Mouse (Mus musculus): ENCODE data around the gene Olfr1406.
"Not testable (repeated sequence)": the region's sequence is repeated elsewhere in the genome, so short reads cannot be mapped to it uniquely, and the experiment has no call there.

The Olfr1406 gene

DNA sequence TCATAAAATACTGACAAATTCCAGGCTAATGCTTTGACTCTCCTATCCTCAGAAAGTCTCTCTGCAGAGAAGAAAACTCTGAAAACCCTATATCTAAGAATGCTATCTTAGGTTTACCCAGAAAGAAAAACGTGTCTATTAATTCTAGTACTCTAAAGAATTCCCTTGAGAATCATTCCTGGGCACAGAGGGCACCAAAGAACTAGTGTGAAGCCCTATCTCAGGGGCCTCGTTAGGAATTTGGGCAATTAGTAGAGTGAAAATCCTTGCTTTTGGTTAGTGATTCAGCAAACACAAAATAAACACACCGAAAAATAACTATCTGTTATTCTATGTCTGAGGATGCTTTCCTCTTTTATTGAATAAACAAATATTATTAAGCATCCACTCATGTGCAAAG lies at the start of gene Olfr1406:
Gene Olfr1406 (minus strand): TSS at position 101 of the 400 bp plus-strand sequence.
- DNase-seq (ENCODE audit: low spot score) = no peak

- not testable (repeated sequence) for DNase-seq (ENCODE audit: low spot score)
Measured at GRCm38 (mm10) chr1:173237004-173237403, 46.6 kb upstream of the Olfr1406 start.

DNA sequence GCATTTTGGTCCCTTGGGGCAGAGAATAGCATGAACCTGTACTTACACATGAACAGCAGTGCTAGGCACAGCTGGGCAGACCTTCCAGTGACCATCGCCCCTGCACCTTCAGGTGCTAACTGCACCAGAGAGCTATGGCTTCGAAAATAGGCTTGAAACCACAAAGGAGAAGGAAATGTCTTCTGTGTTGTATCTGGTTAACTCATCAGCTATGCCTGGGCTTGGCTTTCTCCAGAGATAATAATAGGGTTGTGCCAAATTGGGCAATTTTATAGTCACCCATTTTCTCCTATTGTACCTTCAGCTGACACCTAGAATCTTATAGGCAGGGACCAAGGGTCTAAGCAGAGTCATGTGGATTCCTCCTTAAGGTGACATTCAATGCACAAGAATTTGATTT lies 36.6 kb upstream of the Olfr1406 start, which contains the start of gene Fcer1a:
Gene Fcer1a (minus strand): TSS at position 134 of the 400 bp plus-strand sequence.
- DNase-seq (ENCODE audit: low spot score) = no peak

DNA sequence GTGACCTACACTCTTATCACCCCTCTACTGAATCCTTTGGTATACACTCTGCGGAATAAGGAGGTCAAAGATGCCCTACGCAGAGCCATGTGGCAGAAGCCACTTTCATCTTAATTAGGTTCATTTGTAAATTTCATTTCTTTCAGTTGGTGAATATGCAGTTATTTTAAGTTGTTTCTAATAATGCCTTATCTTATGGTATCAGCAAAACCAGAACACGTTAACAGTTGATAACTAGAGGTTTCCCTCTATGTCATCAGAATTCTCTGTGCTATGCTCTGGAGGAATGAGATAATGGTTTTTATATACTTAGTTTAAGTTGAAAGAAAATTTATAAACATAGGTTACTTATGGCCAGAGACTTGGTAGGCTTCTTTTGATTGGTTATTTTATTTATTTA lies 26.0 kb upstream of the Olfr1406 start:
- no peak for DNase-seq (ENCODE audit: low spot score)

DNA sequence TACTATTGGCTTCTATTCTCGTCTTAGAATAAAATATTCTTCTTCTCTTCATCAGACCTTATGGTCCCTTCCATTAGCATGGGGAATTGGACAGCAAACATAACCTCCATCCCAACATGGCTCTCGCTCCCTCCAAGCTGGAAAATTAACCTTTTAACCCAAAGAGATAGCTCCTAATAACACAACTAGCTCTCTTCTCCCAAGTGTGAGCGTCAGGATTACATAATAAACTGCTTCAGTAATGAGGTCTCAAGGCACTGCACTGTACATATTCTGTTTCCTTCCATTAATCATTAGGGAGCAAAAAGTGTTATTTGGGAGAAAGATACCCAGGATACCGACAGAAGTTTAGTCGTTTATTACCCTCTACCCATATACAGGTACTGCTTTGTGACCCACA lies 21.7 kb upstream of the Olfr1406 start, which contains the start of gene Olfr1404:
Gene Olfr1404 (plus strand): TSS at position 301 of the 400 bp plus-strand sequence.
- DNase-seq (ENCODE audit: low spot score) = no peak

DNA sequence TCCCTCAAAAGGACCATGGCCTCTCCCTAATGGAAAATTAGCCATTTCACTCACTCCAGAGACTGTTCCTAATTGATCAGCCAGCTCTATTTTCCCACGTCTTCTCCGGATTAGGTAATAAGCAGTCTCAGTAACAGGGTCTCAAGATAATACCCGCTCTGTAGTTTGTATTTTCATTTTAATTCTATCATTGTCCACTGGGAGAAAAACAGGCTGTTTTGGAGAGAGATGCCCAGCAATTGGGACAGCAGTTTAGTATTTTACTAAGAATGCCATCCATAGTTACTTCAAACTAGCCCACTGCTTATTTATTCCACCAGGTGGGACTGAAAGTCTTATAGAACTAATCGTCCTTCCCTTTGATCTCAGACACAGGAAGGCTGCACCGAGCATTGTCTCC lies 7.1 kb upstream of the Olfr1406 start, which contains the start of gene Olfr218:
Gene Olfr218 (plus strand): TSS at position 301 of the 400 bp plus-strand sequence.
- DNase-seq (ENCODE audit: low spot score) = no peak

DNA sequence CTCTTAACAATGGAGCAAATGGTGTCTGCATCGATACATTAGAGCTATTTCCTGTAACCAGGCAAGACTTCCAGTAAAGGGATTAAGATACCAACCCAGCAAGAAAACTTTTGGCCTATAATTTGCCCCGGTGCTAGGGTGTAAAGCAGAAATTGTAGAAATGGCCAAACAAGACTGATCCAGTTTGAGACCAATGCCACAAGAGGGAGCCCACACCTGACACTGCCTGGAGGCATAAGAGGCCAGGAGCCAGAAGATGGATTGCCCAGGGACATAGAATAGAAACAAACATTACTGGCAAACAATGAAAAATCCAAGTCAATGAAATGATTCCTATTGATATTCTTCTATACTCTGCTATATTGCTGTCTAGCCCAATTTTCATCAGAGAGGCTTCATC lies 5.9 kb upstream of the Olfr1406 start:
- no peak for DNase-seq (ENCODE audit: low spot score)

DNA sequence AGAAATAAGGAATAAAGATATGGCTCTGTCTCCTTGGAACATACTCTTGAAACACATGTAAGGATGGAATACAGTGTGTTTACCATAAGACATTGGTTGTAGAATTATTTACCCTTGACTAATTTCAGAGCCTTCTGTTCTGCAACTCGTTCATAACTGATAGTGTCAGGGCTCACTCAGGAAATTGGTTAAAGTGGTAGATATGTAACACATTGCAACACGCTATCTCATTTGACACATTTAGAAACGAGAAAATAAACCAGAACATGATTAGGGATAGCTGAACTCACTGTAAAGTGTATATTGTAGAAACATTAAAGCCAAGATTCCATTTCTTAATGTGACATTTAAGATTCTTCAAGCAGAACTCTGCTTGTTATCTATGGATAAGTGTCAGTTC lies 1.6 kb upstream of the Olfr1406 start:
- DNase-seq (ENCODE audit: low spot score) = no peak

- no peak for DNase-seq (ENCODE audit: low spot score)
Measured at GRCm38 (mm10) chr1:173174154-173174842, 16.1 kb downstream of the Olfr1406 start.

DNA sequence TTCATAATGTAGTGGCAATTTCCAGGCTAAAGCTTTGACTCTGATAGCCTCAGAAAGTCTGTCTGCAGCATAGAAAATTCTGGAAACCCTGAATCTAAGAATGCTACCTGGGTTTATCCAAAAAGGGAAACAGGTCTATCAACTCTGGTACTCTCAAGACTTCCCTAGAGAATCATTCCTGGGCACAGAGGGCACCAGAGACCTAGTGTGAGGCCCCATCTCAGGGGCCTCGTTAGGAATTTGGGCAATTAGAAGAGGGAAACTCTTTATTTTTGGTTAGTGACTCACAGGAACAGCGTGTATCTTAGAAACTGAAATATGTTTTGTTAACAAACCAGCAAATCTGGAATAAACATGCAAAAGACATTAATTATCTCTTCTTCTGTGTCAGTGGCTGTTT lies 53.2 kb downstream of the Olfr1406 start, which contains the start of gene Olfr1408:
Gene Olfr1408 (minus strand): TSS at position 101 of the 400 bp plus-strand sequence.
- DNase-seq (ENCODE audit: low spot score) = no peak

All from adipocyte (in vitro differentiated cells).